Mouse (Mus musculus): Measurements from ENCODE around the gene Tpi1.

GRCm38 (mm10) chr6:124817971-124818370, 3.9 kb upstream of the Tpi1 start:
- no peak for TF ChIP-seq POLR2A (IDR thresholded peaks at IDR 0.05; ENCODE audit: insufficient read depth, low read depth, low read length)
- no peak for TF ChIP-seq CTCF (IDR thresholded peaks at IDR 0.05; ENCODE audit: insufficient read depth, low read depth, low read length)

Data from olfactory bulb, adult 2 months (tissue).